Mouse (Mus musculus): ENCODE measurements at regions not wholly inside any gene's neighbourhood (a gene's known extent, or its start where the extent isn't known, plus 50 kb on each side); places are given as distances from the start of the nearest gene placed in this dataset.

GRCm38 (mm10) chr1:184334818-184335217 is 300.7 kb upstream of the 1700056E22Rik start:
- no peak for TF ChIP-seq GATA1 (IDR thresholded peaks at IDR 0.05; ENCODE audit: low read length)

GRCm38 (mm10) chr1:184333086-184333485 is 299.0 kb upstream of the 1700056E22Rik start:
- TF ChIP-seq GATA1 (IDR thresholded peaks at IDR 0.05; ENCODE audit: low read length) = no peak

GRCm38 (mm10) chr1:184330516-184331350 is 296.6 kb upstream of the 1700056E22Rik start:
- TF ChIP-seq GATA1 (IDR thresholded peaks at IDR 0.05; ENCODE audit: low read length) = no peak

GRCm38 (mm10) chr1:184326191-184326590 is 292.1 kb upstream of the 1700056E22Rik start:
- TF ChIP-seq GATA1 (IDR thresholded peaks at IDR 0.05; ENCODE audit: low read length) = no peak

DNA sequence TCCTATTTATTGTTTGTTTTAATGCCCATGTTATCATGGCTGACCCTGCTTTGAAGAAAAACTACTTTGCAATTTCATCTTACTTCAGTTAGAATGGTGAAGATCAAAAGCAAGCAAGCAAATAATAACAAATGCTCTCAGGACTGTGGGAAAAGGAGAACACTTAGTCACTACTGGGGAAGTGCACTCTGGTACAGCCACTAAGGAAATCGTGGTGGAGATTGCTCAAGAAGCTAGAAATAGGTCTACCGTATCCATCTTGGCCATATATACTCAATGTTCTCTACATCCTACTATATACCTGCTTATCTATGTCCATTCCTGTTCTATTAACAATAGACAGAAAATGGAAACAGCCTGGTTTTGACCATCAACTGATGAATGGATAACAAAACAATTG is 290.1 kb upstream of the 1700056E22Rik start:
- TF ChIP-seq GATA1 (IDR thresholded peaks at IDR 0.05; ENCODE audit: low read length) = no peak

DNA sequence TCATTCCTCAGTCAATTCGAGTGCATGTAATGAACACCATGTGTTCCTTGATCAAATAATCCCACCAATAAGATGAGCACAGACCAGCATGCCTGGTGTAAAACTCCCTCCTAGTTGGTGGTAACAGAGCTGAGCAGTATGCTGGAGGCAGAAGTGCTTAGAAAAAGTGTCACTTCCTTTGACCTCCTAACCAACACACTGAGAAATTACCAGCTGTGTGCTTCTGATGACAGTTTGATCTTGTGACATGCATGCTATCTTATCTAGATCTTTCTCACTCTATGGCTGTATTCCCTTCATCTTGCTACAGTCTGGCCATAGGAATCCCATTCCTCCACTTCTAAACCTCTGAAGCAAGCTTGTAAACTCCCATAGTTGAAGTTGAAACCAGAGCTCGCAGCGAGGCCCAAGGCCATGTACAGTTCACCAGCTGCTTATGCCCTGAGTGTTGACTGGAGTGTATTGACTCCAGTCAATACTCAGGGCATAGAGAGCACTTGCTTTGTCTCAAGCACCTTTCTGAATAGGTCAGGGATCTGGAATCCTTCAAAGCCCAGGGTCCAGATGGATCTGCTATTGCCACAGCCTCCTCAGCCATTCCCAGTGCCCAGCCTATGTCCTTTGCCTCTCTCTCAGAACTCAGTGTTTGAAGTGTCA is 286.5 kb upstream of the 1700056E22Rik start:
- TF ChIP-seq GATA1 (IDR thresholded peaks at IDR 0.05; ENCODE audit: low read length) = no peak

DNA sequence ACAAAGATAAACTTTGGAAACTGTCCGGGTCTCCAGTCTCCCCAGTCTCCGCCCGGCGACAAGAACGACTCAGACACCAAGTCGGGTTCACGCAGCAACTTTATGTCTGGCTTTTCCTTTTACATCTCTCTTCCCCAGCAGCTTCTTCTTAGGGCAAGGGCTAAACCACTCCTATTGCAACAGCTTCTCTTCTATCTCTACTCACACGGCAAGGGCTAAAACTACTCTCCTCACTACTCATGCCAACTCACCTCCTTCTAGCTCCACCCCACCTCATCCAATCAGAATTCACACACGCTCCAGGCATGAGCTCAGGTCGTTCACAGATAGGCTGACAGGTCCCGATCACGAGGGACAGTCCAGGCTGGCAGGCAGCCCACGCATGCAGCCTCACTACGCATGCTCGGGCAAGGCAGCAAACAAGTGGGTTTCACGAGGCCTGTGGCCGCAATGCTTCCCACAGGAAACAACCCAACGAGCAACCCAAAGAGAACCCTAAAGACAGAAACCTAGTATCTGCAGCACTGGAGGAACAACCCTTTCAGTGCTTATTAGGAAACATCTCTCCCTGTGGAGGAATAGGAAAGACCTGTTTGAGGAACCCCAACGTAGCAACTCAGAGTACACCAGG is 276.2 kb upstream of the 1700056E22Rik start:
- no peak for TF ChIP-seq GATA1 (IDR thresholded peaks at IDR 0.05; ENCODE audit: low read length)

- TF ChIP-seq GATA1 (IDR thresholded peaks at IDR 0.05; ENCODE audit: low read length) = no peak
Observed at GRCm38 (mm10) chr1:184304813-184305212, 270.7 kb upstream of the 1700056E22Rik start.

- TF ChIP-seq GATA1 (IDR thresholded peaks at IDR 0.05; ENCODE audit: low read length) = no peak
Observed at GRCm38 (mm10) chr1:184304204-184304603, 270.1 kb upstream of the 1700056E22Rik start.

GRCm38 (mm10) chr1:184298701-184299100 is 264.6 kb upstream of the 1700056E22Rik start:
- TF ChIP-seq GATA1 (IDR thresholded peaks at IDR 0.05; ENCODE audit: low read length) = no peak

DNA sequence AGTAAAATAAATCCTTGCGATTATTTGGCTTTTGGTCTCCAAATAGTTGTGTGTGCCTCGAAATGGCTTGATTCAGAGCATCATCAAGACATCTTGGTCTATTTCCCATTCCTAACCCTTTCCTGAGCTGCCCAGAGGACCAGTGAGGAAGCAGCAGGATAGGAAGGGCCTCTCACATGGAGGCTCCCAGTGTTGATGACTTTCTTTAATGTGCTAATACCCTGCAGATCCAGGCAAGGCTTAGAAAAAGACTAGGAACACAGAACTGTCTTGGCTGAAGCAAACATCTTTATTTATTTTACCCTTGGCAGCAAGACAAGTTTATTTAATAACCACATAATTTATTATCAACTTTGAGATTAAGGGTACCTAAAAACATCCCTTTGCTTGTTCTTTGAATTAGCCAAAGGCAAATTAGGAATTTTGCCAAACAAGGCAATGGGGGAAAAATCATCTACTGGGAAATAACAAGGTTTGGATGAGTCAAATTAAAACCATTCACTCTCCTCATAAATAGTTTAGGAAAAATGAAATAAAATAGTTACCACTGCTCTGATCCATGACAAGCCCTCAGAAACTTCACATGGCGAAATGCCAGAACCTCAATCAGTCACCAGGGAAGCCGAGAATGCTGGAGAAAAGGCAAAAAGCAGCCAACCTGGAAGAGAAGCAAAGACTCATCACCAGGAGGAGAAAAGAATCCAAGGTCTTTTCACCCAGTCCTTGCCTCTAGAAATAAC is 263.1 kb upstream of the 1700056E22Rik start:
- no peak for TF ChIP-seq GATA1 (IDR thresholded peaks at IDR 0.05; ENCODE audit: low read length)

DNA sequence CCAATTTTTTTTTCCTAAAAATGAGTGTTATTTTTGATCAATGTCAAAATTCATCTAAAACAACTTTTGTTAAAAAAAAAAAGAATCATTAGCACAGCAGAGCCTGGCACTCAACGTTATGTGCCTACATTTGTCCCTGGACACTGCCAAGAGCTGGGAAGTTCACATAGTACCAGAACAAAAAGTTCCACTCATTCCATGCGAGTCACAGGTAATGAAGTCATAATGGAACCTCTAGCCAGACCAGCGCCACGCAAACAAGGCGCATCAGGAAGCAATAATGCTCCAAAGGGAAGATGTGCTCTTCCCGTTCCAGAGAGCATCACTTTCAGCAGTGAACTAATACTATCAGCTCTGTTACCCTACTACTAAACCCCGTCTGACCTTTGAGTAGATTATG is 257.0 kb upstream of the 1700056E22Rik start:
- no peak for TF ChIP-seq GATA1 (IDR thresholded peaks at IDR 0.05; ENCODE audit: low read length)

- no peak for TF ChIP-seq GATA1 (IDR thresholded peaks at IDR 0.05; ENCODE audit: low read length)
Observed at GRCm38 (mm10) chr1:184289733-184290416, 255.8 kb upstream of the 1700056E22Rik start.

GRCm38 (mm10) chr1:184281768-184282167 is 247.7 kb upstream of the 1700056E22Rik start:
- TF ChIP-seq GATA1 (IDR thresholded peaks at IDR 0.05; ENCODE audit: low read length) = no peak

DNA sequence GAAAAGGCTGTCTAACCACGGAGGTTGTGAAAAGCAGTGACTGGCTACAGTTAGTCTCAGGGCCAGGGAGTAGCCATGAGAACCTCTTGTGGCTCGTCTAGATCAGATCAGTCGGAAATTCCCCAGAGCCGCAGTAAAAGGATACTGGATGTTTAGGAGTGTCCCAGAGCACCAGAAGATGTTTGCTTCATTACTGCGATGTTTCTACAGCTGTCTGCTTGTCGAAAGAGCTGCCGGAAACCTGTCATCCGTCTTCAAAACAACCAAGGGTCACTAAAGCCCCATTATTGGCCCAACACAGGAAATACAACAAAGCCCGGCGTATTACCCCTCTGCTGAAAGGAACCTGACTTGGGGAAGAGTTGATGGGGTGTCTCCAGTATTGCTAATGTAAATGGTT is 245.2 kb upstream of the 1700056E22Rik start:
- no peak for TF ChIP-seq GATA1 (IDR thresholded peaks at IDR 0.05; ENCODE audit: low read length)

Data from G1E-ER4 (cell line).